Mouse (Mus musculus) neural tube, embryonic 11.5 days (tissue): ENCODE measurements at regions not wholly inside any gene's neighbourhood (a gene's known extent, or its start where the extent isn't known, plus 50 kb on each side); places are given as distances from the start of the nearest gene placed in this dataset.

Experiments used
- ATAC-seq: fragments of 200-750 bp; cut with Nextera tagmentation; 2 replicates; pipeline ENCODE4 v1.8.0; 2017; ENCODE audit warnings: moderate number of reproducible peaks, mild to moderate bottlenecking, moderate TSS enrichment, moderate library complexity; ENCODE audit not compliant: insufficient read depth, low FRiP score, low TSS enrichment
- DNase-seq: peaks from one replicate; pipeline ENCODE4 v3.0.0-alpha.2; 2015; ENCODE audit warnings: low spot score
- H3K27ac ChIP-seq: fragments of 300-500 bp; sonication (generic); 2 replicates; pipeline ENCODE4 v1.5.1; 2014; ENCODE audit warnings: low read depth, mild to moderate bottlenecking, low read length
- H3K27me3 ChIP-seq: fragments of 300-500 bp; sonication (generic); 2 replicates; pipeline ENCODE4 v1.6.1; 2014; ENCODE audit warnings: mild to moderate bottlenecking, low read length, mixed read lengths; ENCODE audit not compliant: control insufficient read depth, insufficient read depth
- H3K36me3 ChIP-seq: fragments of 300-500 bp; sonication (generic); 2 replicates; pipeline ENCODE4 v1.6.1; 2014; ENCODE audit warnings: mild to moderate bottlenecking, low read length, moderate library complexity, mixed read lengths; ENCODE audit not compliant: control insufficient read depth, insufficient read depth
- H3K4me1 ChIP-seq: fragments of 300-500 bp; sonication (generic); 2 replicates; pipeline ENCODE4 v1.6.1; 2014; ENCODE audit warnings: low read length, mixed read lengths; ENCODE audit not compliant: control insufficient read depth, insufficient read depth
- H3K4me2 ChIP-seq: fragments of 300-500 bp; sonication (generic); 2 replicates; pipeline ENCODE4 v1.6.1; 2014; ENCODE audit warnings: low read depth, mild to moderate bottlenecking, moderate library complexity
- H3K4me3 ChIP-seq: fragments of 300-500 bp; sonication (generic); 2 replicates; pipeline ENCODE4 v1.5.1; 2014; ENCODE audit warnings: low read depth, low read length
- H3K9ac ChIP-seq: fragments of 300-500 bp; sonication (generic); 2 replicates; pipeline ENCODE4 v1.6.1; 2014; ENCODE audit warnings: mild to moderate bottlenecking, low read length
- H3K9me3 ChIP-seq: fragments of 300-500 bp; sonication (generic); 2 replicates; pipeline ENCODE4 v1.6.1; 2016; ENCODE audit warnings: low read length; ENCODE audit not compliant: control insufficient read depth
- WGBS: fragments of 180-500 bp; shearing (Covaris S2); extraction: QIAGEN DNeasy Blood & Tissue Kit; methylation state at CpG from one replicate; pipeline ENCODE4 v1.1.7; 2014; 5-methylcytosine and 5-hydroxymethylcytosine counted together

GRCm38 (mm10) chr1:35400674-35401359 is 551.0 kb downstream of the Plekhb2 start:
- Histone ChIP-seq H3K4me1 (no peaks in the 10 kb centered on the region), H3K9ac (no peak overlapping the region), H3K36me3 (no peaks in the 10 kb centered on the region), H3K4me3 (no peak overlapping the region), H3K27ac (no peak overlapping the region), H3K27me3 (no peaks in the 10 kb centered on the region), H3K9me3 (no peaks in the 10 kb centered on the region), H3K4me2 (no peak overlapping the region)
- 84% methylated on average over 11 of the region's 11 CpGs for WGBS
- ATAC-seq: no peak
- DNase-seq: no peak

- no peak for ATAC-seq
- no peak for DNase-seq
These were observed 553.2 kb downstream of the Plekhb2 start for GRCm38 (mm10) chr1:35402995-35403394.

GRCm38 (mm10) chr1:35405418-35405817 is 555.6 kb downstream of the Plekhb2 start:
- DNase-seq: no peak
- no peak for ATAC-seq
- Histone ChIP-seq H3K4me2 (no peak overlapping the region), H3K4me3 (no peak overlapping the region), H3K27me3 (no peaks in the 10 kb centered on the region), H3K9ac (no peak overlapping the region), H3K36me3 (no peaks in the 10 kb centered on the region), H3K4me1 (no peaks in the 10 kb centered on the region), H3K27ac (no peak overlapping the region), H3K9me3 (no peaks in the 10 kb centered on the region)
- WGBS: 73% methylated on average over 6 of the region's 6 CpGs

More at GRCm38 (mm10) chr1:35402995-35403394, 553.2 kb downstream of the Plekhb2 start:
- H3K9me3 ChIP-seq: no peaks in the 10 kb centered on the region
- H3K36me3 ChIP-seq: no peaks in the 10 kb centered on the region
- H3K27me3 ChIP-seq: no peaks in the 10 kb centered on the region
- 84% methylated on average over 4 of the region's 4 CpGs for WGBS
- no peak overlapping the region for H3K4me2 ChIP-seq
- no peak overlapping the region for H3K4me3 ChIP-seq
- H3K9ac ChIP-seq: no peak overlapping the region
- no peak overlapping the region for H3K27ac ChIP-seq
- H3K4me1 ChIP-seq: no peaks in the 10 kb centered on the region

- no peaks in the 10 kb centered on the region for H3K27me3 ChIP-seq
- DNase-seq: no peak
- no peaks in the 10 kb centered on the region for H3K36me3 ChIP-seq
- no peak overlapping the region for H3K4me2 ChIP-seq
- no peak overlapping the region for H3K9ac ChIP-seq
- H3K9me3 ChIP-seq: no peaks in the 10 kb centered on the region
- no peak overlapping the region for H3K4me3 ChIP-seq
- no peak for ATAC-seq
- WGBS: 67% methylated on average over 1 of the region's 1 CpGs
- no peaks in the 10 kb centered on the region for H3K4me1 ChIP-seq
- H3K27ac ChIP-seq: no peak overlapping the region
These were observed 565.9 kb downstream of the Plekhb2 start for GRCm38 (mm10) chr1:35415646-35416045.

- DNase-seq (no peak), ATAC-seq (no peak)
- Histone ChIP-seq H3K36me3 (no peaks in the 10 kb centered on the region), H3K4me3 (no peak overlapping the region), H3K9me3 (no peaks in the 10 kb centered on the region), H3K4me1 (no peaks in the 10 kb centered on the region), H3K4me2 (no peak overlapping the region), H3K27ac (no peak overlapping the region), H3K9ac (no peak overlapping the region), H3K27me3 (no peaks in the 10 kb centered on the region)
- 86% methylated on average over 8 of the region's 8 CpGs for WGBS
These were observed 578.5 kb downstream of the Plekhb2 start for GRCm38 (mm10) chr1:35428126-35428840.

- DNase-seq (no peak), ATAC-seq (no peak)
- Histone ChIP-seq H3K36me3 (no peaks in the 10 kb centered on the region), H3K27ac (no peak overlapping the region), H3K4me3 (no peak overlapping the region), H3K9me3 (no peaks in the 10 kb centered on the region), H3K9ac (no peak overlapping the region), H3K4me2 (no peak overlapping the region), H3K4me1 (no peaks in the 10 kb centered on the region), H3K27me3 (no peaks in the 10 kb centered on the region)
- WGBS: 81% methylated on average over 1 of the region's 1 CpGs
These were observed 579.7 kb downstream of the Plekhb2 start for GRCm38 (mm10) chr1:35429471-35429870.

- H3K4me3 ChIP-seq: no peak overlapping the region
- no peak overlapping the region for H3K27ac ChIP-seq
- WGBS: 61% methylated on average over 3 of the region's 3 CpGs
- ATAC-seq (no peak), DNase-seq (no peak)
- no peak overlapping the region for H3K9ac ChIP-seq
- no peaks in the 10 kb centered on the region for H3K4me1 ChIP-seq
- H3K27me3 ChIP-seq: no peaks in the 10 kb centered on the region
- H3K36me3 ChIP-seq: no peaks in the 10 kb centered on the region
- no peak overlapping the region for H3K4me2 ChIP-seq
- H3K9me3 ChIP-seq: no peaks in the 10 kb centered on the region
These were observed 585.9 kb downstream of the Plekhb2 start for GRCm38 (mm10) chr1:35435721-35436120.

- Histone ChIP-seq H3K9me3 (no peaks in the 10 kb centered on the region), H3K4me3 (no peak overlapping the region), H3K27me3 (no peaks in the 10 kb centered on the region), H3K4me1 (no peaks in the 10 kb centered on the region), H3K27ac (no peak overlapping the region), H3K9ac (no peak overlapping the region), H3K36me3 (no peaks in the 10 kb centered on the region), H3K4me2 (no peak overlapping the region)
- ATAC-seq: no peak
- no peak for DNase-seq
These were observed 597.6 kb downstream of the Plekhb2 start for GRCm38 (mm10) chr1:35447345-35447744.
